Mouse (Mus musculus) frontal cortex, postnatal 25 days (tissue): ENCODE results near the gene Fam118a.
A peak's percentile ranks its signal among the peaks of the same experiment; 100 is the strongest.
"Not testable (repeated sequence)": the region's sequence is repeated elsewhere in the genome, so short reads cannot be mapped to it uniquely, and the experiment has no call there.

Experiments used
- DNase-seq, 2 experiments: peaks; one replicate each; pipeline ENCODE4 v3.0.0; 2022; ENCODE audit warnings: low spot score in 2 of 2

Fam118a gene

DNA sequence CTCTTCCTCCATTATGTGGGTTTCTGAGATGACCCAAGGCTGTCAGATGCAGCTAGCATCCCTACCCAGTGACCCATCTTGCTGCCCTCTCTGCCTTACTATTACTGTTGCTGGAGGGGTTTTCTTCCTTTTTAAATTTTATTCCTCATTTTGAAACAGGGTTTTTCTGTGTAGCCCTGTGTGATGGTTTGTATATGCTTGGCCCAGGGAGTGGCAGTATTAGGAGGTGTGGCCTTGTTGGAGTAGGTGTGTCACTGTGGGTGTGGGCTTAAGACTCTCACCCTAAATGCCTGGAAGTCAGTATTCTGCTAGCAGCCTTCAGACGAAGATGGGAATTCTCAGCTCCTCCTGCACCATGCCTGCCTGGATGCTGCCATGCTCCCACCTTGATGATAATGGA lies at the start of gene Fam118a:
Gene Fam118a (plus strand): TSS at position 301 of the 400 bp plus-strand sequence.
- DNase-seq, result not testable (repeated sequence)

DNA sequence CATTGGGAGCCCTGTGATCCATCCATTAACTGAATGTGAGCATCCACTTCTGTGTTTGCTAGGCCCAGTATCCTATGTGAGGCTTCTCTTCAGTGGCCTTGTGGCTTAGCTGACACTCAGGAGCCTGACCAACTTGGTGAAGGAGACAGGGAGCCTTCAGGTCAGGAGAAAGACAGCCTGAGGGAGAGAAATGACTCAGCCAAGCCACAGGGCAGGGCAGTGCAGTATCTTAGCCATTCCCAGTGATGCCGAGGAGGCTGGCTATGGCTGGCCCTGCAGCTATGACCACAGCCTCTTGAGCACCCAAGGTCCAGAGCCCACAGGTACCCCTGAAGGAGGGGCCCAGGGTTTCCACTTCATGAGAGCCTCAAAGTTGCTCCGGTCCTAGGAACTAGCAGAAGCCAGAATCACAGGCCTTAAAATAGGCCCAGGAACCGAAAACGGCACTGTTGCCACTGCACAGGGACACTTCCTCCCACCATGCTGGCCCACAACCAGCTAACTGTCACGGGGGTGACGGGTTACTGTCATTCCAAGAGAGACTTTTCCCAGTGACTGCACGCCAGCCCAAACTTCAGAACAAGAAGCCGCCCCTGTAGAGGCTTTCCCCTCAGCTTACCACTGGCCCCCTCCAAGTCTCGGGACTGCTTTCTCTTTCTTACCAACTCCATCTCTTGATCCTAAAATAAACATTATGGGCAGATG lies 47.0 kb upstream of the Fam118a start:
- DNase-seq, result no peak

- DNase-seq, result no peak
Measured at GRCm38 (mm10) chr15:84982888-84983287, 45.9 kb upstream of the Fam118a start.

DNA sequence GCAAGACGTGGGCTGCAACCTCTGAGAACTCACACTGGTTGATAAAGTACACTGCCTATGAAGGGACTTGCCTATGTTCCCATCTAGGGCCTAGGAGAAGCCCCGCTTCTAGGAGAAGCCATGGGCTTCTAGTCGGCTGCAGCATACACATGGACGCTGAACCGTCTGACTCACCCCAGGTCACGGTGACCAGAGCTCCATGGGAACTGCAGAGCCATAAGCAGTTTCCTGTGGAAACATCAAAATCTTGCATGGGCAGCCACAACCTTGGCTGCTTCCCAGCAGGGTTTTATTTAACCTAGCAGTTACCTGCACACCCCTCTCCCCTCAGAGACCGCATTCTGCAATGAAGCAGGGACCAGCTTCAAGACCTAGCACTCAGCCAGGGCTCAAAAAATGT lies 45.0 kb upstream of the Fam118a start:
- no peak for DNase-seq

DNA sequence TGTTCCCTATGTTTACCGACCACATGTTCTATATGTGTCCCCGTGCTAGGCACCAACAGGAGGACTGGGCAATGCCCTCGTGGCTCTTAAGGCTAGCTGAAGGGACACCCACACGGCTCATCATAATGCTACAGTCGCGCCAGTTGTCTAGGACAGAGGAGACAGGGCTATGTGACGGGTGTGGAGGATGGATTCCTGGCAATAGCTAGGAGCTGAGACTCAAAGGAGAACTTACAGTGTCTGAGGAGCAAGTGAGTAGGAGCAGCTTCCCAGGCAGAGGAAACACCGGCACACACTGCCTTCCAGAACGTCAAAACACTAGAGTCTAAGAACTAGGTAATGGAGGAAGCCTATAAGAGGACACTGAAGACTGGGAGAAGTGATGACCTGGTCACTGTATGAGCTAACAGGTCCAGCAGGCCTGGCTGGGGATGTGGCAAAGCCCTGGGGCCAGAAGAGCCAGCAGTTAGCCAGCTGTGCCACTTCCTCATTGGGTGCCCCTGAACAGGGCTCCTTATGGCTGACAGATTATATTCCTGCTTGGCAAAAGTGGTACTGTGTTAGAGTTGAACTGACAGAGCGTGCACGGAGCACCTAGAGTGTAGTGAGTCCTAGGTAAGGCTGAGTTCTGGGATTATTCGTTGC lies 43.1 kb upstream of the Fam118a start:
- DNase-seq, result no peak

DNA sequence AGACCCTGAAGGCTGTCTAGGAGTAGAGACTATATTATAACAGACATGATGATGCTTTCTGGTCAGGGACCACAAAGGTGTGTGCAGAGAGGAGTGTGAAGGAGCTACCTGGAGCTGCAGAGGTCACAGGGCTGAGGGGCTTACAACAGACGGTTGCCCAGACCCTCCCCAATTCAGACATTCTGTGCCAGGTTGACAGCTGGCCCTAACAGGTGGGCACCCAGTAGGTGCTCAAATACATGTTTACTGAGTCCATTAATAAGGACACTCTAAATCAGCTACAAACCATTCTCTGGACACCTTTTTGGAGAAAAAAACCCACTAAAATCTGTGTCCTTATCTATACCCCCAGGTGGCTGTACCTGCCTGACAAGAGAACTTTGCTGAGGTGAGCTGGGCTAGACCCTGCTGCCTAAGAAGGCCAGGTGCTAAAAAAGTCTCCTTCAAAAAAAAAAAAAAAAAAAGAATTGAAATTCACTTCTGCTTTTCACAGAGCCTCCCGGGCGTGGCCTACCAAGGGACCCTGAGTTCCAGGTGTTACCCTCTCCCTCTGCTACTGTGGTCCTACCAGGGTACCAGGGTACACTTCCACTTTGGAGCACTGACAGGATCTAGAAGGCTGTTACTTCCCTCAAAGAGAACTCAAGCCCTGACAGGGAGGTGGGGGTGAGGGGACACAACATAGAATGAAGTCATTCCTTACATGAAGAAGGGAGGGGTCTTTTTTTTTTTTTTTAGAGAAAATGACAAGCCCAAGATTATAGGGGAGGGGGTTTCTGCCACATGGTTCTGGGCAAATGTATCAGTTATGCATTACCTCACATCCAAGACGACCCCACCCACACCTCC lies 42.4 kb upstream of the Fam118a start:
- no peak for DNase-seq

GRCm38 (mm10) chr15:84987020-84987815 lies 41.5 kb upstream of the Fam118a start:
- no peak for DNase-seq

GRCm38 (mm10) chr15:84987874-84988825 lies 40.6 kb upstream of the Fam118a start, which contains the start of gene 5031439G07Rik:
Gene 5031439G07Rik (minus strand): TSS chr15:84988551.
- DNase-seq, result peak; percentile 57 to 75

DNA sequence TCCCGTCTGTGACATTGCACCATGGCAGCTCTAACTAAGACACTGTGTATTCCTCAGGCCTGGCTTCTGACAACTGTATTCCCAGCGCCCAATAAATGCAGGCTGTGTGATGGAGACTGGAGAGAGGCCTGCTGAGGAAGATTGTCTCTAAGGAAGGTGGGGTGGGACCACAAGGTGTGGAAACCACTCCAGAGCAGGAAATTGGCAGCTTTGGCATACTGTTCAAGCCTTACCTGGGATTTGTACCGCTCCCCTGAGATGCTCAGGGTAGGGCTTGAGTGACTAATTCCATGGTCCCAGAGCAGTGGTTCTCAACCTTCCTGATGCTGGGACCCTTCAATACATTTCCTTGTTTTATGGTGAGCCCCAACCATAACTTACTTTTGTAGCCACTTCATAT lies 39.6 kb upstream of the Fam118a start:
- no peak for DNase-seq

DNA sequence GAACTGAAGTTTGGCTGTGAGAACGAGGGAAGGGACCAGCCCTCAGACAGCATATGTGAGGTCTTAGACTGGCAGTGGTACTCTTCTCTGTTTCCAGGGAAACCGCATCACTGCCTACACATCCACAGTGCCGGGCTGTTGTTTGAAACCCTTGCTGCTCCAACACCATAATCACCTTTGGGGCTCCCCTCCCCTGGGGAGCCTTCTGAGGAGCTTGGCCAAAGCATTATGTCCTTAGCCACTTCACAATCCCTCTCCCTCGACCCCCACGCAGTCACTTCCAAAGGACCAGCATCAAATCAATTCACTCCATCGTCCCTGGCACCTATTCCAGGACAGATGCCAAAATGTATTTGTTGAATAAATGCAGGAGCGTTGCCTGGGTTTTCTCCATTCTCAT lies 39.0 kb upstream of the Fam118a start:
- DNase-seq, result no peak

GRCm38 (mm10) chr15:84994498-84994897 lies 34.2 kb upstream of the Fam118a start:
- no peak for DNase-seq

DNA sequence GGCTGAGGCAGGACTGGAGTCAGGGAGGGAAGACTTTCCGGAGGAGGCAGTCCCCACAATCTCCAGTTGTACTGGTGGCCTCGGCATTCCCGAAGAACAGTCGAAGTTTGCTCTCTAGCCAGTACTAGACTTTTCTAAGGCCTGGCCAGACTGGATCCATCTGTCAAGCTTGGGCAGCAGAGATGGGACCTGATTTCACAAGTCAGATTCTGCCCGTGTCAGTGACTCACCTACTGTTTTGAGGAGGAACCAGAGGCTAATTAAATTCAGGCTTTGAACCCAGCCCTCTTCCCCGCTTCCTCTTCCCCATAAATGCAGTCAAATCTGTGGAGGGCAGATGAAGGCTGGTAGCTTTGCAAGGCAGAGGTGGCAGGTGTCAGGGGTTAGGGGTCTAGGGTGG lies 33.7 kb upstream of the Fam118a start:
- no peak for DNase-seq

DNA sequence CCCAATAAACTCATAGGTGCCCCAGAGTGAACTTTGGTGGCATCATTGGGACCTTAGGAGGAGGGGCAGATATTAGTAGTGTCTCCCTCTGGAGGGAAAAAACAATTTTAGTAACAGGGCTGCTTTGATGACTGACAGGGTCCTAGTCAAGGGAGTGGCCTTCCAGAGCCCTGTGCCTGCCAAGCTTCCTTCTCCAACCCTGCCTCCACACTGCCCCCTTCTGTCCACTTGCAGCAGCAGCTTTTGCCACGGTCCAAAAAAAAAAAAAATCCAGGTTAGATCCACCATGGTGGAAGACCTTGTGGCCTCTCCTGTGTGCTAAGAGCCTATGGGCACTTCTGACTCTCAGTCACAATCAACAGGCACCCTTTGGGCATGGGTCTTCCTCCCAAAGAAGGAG lies 32.8 kb upstream of the Fam118a start:
- DNase-seq, result no peak

GRCm38 (mm10) chr15:84997768-84998454 lies 30.8 kb upstream of the Fam118a start:
- peak in 1 of 2 experiments; percentile 65 for DNase-seq

- DNase-seq, result no peak
Measured at GRCm38 (mm10) chr15:84999911-85000310, 28.8 kb upstream of the Fam118a start.

- peak; percentile 61 to 72 for DNase-seq
Measured at GRCm38 (mm10) chr15:85000984-85001982, 27.5 kb upstream of the Fam118a start.

GRCm38 (mm10) chr15:85009666-85010065 lies 19.1 kb upstream of the Fam118a start:
- DNase-seq, result no peak

DNA sequence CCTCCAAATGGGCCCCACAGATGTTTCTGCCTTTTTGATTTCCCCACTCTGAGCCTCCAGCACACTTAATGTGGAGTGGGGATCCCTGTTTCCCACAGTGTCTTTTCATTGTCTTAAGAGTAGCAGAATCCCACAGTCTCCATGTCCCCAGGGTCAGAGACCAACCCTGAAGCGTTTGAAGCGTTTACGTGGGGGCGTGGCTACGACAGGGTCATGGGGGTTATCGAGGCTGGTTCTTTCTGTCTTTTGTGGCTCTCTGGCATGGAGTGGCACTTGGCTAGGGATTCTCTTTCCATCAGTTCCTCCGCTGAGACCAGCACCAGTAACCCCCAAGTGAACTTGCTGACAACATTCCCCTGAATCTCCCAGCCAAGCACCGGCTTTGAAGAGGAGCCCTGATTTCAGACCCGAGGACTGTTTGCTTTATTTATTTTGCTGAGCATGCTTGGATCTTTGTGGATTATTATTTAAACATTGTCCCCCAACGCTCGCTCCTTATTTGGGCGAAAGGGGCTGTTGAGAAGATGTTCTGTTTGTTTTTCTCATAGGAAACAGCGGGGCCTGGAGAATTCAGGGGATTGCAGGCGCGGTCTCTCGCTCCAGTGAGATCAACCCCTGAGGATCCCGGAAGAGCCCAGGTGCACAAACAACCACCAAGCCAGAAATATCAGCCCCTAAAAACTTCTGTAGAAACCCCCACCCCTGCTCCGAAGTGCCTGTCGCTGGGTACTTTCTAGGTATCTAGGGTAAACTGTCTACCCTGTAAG lies 16.7 kb upstream of the Fam118a start:
- no peak for DNase-seq
